Mouse (Mus musculus) stomach, postnatal 0 days (tissue): ENCODE measurements at regions not wholly inside any gene's neighbourhood (a gene's known extent, or its start where the extent isn't known, plus 50 kb on each side); places are given as distances from the start of the nearest gene placed in this dataset.

ENCODE experiments used
- CTCF ChIP-seq: IDR thresholded peaks from 2 replicates; pipeline ENCODE4 v1.5.1; 2016; ENCODE audit warnings: antibody characterized with exemption, low read depth, mild to moderate bottlenecking, moderate library complexity
- EP300 ChIP-seq: optimal IDR thresholded peaks from 2 replicates; pipeline ENCODE3; 2016; ENCODE audit warnings: antibody characterized with exemption

- no peak for TF ChIP-seq CTCF
- no peak for TF ChIP-seq EP300
Measured at GRCm38 (mm10) chr1:90333676-90334430, 130.1 kb downstream of the Ackr3 start.
